Mouse (Mus musculus) liver, postnatal 0 days (tissue): Measurements from ENCODE around the gene Slc25a39. TPM values are rescaled to one million over a fixed set of nuclear protein-coding genes. Genes with fewer than 3 reads are reported as not detected.

Experiments
- ATAC-seq: fragments of 200-750 bp; cut with Nextera tagmentation; 2 replicates; pipeline ENCODE4 v1.8.0; 2017; ENCODE audit warnings: mild to moderate bottlenecking, moderate library complexity
- DNase-seq: peaks from one replicate; pipeline ENCODE4 v3.0.0-alpha.2; 2016
- H3K27ac ChIP-seq: fragments of 300-500 bp; sonication (generic); 2 replicates; pipeline ENCODE4 v1.5.1; 2014; ENCODE audit warnings: antibody characterized with exemption, moderate library complexity, mild to moderate bottlenecking, low read depth
- H3K27me3 ChIP-seq: fragments of 300-500 bp; sonication (generic); 2 replicates; pipeline ENCODE4 v1.6.1; 2014; ENCODE audit warnings: low read length, control low read depth, mixed read lengths; ENCODE audit not compliant: insufficient read depth
- H3K36me3 ChIP-seq: fragments of 300-500 bp; sonication (generic); replicated peaks from 2 replicates; pipeline ENCODE4 v1.6.1; 2014; ENCODE audit warnings: mild to moderate bottlenecking, control low read depth, low read length, moderate library complexity, mixed read lengths; ENCODE audit not compliant: insufficient read depth
- H3K4me1 ChIP-seq: fragments of 300-500 bp; sonication (generic); 2 replicates; pipeline ENCODE4 v1.6.1; 2014; ENCODE audit warnings: antibody characterized with exemption, mild to moderate bottlenecking, control low read depth; ENCODE audit not compliant: insufficient read depth
- H3K4me2 ChIP-seq: fragments of 300-500 bp; sonication (generic); 2 replicates; pipeline ENCODE4 v1.6.1; 2014; ENCODE audit warnings: low read depth, mild to moderate bottlenecking, low read length, moderate library complexity, mixed read lengths
- H3K4me3 ChIP-seq: fragments of 300-500 bp; sonication (generic); 2 replicates; pipeline ENCODE4 v1.5.1; 2014; ENCODE audit warnings: low read depth, low read length
- H3K9ac ChIP-seq: fragments of 300-500 bp; sonication (generic); replicated peaks from 2 replicates; pipeline ENCODE4 v1.6.1; 2014; ENCODE audit warnings: mild to moderate bottlenecking, moderate library complexity
- H3K9me3 ChIP-seq: fragments of 300-500 bp; sonication (generic); 2 replicates; pipeline ENCODE4 v1.6.1; 2016; ENCODE audit warnings: mild to moderate bottlenecking, control low read depth, low read length, mixed read lengths
- CTCF ChIP-seq: sonication (generic); IDR thresholded peaks from 2 replicates; pipeline ENCODE4 v1.5.1; 2016; ENCODE audit warnings: antibody characterized with exemption, low read depth
- EP300 ChIP-seq: IDR thresholded peaks from 2 replicates; pipeline ENCODE4 v1.6.1; 2016; ENCODE audit warnings: antibody characterized with exemption, low read depth, mild to moderate bottlenecking
- WGBS: fragments of 180-500 bp; shearing (Covaris S2); extraction: QIAGEN DNeasy Blood & Tissue Kit; methylation state at CpG from one replicate; pipeline ENCODE4 v1.1.7; 2014; ENCODE audit not compliant: insufficient replicate concordance; 5-methylcytosine and 5-hydroxymethylcytosine counted together
- polyA plus RNA-seq: library from polyadenylated mRNA; unstranded; fragments of >200 nt; fragmentation: Nextera tagmentation; extraction: Ambion mirVana; gene quantifications from 2 replicates; pipeline ENCODE4 v1.2.1, GENCODE M21; 2015

Gene Slc25a39
- polyA plus RNA-seq, 1 experiment from 2014 or later = 510 TPM

DNA sequence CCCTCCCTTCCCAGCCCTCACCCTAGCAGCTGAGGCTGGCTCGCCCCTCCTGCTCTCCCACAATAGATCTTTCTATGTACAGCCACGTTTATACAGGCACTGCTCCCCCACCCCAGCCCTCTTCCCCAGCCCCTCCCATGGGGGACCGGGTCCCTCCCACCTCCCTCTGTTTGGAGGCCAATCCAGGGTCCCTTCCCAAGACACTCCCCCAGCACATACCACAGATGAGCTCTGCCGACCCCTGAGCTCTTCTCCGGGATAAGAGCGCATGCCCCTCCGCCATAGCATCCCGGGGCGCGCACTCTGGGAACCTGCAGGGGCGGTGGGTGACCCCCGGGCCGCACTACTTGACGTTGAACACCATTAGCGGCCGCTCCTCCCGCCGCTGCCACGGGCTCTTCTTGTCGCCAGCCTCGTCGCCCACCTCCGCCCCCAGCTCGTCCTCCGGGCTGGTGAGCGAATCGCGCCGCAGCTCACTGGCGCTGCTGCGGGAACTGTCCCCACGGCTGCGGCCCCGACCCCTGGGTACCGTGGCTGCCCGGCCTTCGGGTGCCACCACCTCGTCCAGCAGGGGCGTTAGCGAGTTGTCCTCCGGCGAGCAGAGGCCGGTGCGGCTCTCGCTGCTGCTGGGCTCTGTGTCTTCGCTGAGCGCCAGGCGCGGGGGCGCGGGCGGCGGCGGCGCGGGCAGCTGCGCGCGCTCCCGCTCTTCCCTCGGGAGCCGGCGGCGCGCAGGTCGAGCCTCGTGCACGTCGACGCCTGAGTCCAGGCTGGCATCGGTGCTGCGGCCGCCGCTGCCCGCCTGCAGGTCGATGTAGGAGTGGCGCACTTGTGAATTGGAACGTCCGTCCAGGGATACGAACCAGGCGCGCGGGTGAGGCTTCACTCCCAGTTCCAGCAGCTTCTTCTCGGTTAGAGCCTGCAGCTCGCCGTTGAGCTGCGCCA is 29.6 kb upstream of the Slc25a39 start:
- peak overlapping the region; percentile 54 for H3K9ac ChIP-seq

DNA sequence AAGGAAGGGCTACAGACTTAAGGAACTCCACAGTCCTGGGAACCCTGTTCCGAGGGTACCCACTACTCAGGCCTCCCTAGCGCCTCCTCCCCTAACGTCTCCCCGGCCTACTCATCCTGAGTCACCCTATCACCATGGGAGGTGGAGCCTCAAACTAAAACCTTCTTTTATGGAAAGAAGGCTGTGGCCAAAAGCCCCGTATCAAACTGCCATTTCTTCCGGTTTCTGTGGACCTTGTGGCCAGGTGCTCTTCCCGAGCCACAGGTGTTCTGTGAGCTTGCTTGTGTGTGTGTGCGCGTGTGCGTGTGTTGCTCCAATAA is 28.7 kb upstream of the Slc25a39 start:
- H3K27ac ChIP-seq = no peak overlapping the region
- H3K9ac ChIP-seq = no peak overlapping the region
- DNase-seq (no peak), ATAC-seq (no peak)
- H3K4me2 ChIP-seq = no peak overlapping the region
- no peaks in the 10 kb centered on the region for H3K9me3 ChIP-seq
- no peak overlapping the region for H3K4me3 ChIP-seq
- 82% methylated on average over 10 of the region's 10 CpGs for WGBS
- peaks cover 21% of the 10 kb centered on the region for H3K27me3 ChIP-seq
- H3K4me1 ChIP-seq = peaks cover 14% of the 10 kb centered on the region
- peaks cover 18% of the 10 kb centered on the region for H3K36me3 ChIP-seq
- TF ChIP-seq EP300 = no peak
- no peak for TF ChIP-seq CTCF

More for the DNA sequence above, 29.6 kb upstream of the Slc25a39 start:
- Histone ChIP-seq H3K4me3 (peak overlapping the region; percentile 51), H3K4me2 (peak overlapping the region; percentile 93), H3K27me3 (peaks cover 21% of the 10 kb centered on the region), H3K27ac (no peak overlapping the region), H3K4me1 (peaks cover 12% of the 10 kb centered on the region), H3K36me3 (peaks cover 18% of the 10 kb centered on the region), H3K9me3 (no peaks in the 10 kb centered on the region)
- peak; percentile 48 for TF ChIP-seq CTCF
- no peak for TF ChIP-seq EP300
- peak; percentile 60 for ATAC-seq
- 32% methylated on average over 80 of the region's 87 CpGs for WGBS
- peak; percentile 70 for DNase-seq

DNA sequence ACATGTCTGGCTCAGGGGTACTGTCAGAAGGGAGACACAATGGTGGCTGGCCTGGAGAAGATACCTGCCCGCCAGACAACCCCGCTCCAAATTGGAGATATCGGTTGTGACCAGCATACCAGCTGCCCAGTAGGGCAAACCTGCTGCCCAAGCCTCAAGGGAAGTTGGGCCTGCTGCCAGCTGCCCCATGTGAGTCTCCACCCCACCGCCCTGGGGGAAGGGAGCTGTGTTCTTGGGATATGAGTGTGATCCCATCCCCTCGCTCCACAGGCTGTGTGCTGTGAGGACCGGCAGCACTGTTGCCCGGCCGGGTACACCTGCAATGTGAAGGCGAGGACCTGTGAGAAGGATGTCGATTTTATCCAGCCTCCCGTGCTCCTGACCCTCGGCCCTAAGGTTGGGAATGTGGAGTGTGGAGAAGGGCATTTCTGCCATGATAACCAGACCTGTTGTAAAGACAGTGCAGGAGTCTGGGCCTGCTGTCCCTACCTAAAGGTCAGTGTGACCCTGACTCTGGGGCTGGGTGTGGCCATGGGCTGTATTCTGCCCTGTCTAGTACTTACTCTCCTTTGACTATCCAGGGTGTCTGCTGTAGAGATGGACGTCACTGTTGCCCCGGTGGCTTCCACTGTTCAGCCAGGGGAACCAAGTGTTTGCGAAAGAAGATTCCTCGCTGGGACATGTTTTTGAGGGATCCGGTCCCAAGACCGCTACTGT is 28.2 kb upstream of the Slc25a39 start:
- WGBS = 87% methylated on average over 18 of the region's 18 CpGs
- DNase-seq (no peak), ATAC-seq (no peak)
- H3K36me3 ChIP-seq = peaks cover 18% of the 10 kb centered on the region
- no peak overlapping the region for H3K4me2 ChIP-seq
- no peak overlapping the region for H3K9ac ChIP-seq
- no peaks in the 10 kb centered on the region for H3K9me3 ChIP-seq
- H3K27me3 ChIP-seq = peaks cover 21% of the 10 kb centered on the region
- H3K27ac ChIP-seq = no peak overlapping the region
- peaks cover 18% of the 10 kb centered on the region for H3K4me1 ChIP-seq
- no peak overlapping the region for H3K4me3 ChIP-seq
- TF ChIP-seq EP300 (no peak), CTCF (no peak)

DNA sequence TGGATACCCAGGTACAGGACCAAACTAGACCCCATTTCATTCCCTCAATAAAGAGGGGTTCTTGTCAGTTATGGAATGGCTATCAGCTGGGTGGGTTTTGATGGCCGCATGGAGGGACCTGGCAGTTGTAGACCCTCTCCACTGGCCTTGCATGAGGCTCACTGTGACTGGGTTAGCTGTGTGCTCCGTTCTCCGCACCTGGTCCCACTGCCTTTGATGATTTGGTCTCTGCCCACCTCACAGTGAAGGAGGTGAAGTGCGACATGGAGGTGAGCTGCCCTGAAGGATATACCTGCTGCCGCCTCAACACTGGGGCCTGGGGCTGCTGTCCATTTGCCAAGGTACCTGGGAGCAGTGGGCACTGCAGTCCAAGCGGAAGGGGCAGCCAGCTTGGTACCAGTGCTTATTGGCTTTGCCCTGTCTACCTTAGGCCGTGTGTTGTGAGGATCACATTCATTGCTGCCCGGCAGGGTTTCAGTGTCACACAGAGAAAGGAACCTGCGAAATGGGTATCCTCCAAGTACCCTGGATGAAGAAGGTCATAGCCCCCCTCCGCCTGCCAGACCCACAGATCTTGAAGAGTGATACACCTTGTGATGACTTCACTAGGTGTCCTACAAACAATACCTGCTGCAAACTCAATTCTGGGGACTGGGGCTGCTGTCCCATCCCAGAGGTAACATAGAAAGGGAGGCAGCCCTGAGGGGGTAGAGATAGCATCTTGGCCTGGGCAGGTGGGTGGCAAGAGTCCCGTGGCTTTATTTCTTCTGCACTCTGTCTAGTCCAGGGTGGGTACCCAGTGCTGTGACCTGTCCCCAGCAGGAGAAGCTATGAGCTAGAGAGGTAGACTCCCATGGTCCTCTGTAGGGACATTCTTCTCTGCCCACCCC is 27.3 kb upstream of the Slc25a39 start:
- Histone ChIP-seq H3K9me3 (no peaks in the 10 kb centered on the region), H3K4me3 (no peak overlapping the region), H3K36me3 (peaks cover 18% of the 10 kb centered on the region), H3K27ac (no peak overlapping the region), H3K9ac (no peak overlapping the region), H3K27me3 (peaks cover 21% of the 10 kb centered on the region), H3K4me2 (no peak overlapping the region), H3K4me1 (peaks cover 18% of the 10 kb centered on the region)
- 82% methylated on average over 11 of the region's 11 CpGs for WGBS
- no peak for TF ChIP-seq EP300
- TF ChIP-seq CTCF = no peak
- ATAC-seq (no peak), DNase-seq (no peak)

DNA sequence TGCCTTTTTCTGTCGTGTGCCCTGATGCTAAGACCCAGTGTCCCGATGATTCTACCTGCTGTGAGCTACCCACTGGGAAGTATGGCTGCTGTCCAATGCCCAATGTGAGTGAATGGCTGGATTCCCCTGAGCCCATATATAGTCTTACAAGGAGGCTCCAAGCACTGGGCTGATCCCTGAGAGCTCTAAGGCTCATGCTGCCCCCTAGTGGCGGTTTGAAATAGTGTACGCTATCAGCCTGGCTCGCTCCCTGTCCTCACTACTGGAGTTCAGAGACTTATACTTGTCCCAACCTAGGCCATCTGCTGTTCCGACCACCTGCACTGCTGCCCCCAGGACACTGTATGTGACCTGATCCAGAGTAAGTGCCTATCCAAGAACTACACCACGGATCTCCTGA is 26.7 kb upstream of the Slc25a39 start:
- H3K4me2 ChIP-seq = no peak overlapping the region
- WGBS = 17% methylated on average over 7 of the region's 7 CpGs
- peak; percentile 89 for DNase-seq
- H3K4me3 ChIP-seq = no peak overlapping the region
- no peaks in the 10 kb centered on the region for H3K9me3 ChIP-seq
- H3K27ac ChIP-seq = no peak overlapping the region
- TF ChIP-seq EP300 = no peak
- TF ChIP-seq CTCF = peak; percentile 97
- peaks cover 18% of the 10 kb centered on the region for H3K36me3 ChIP-seq
- peaks cover 18% of the 10 kb centered on the region for H3K27me3 ChIP-seq
- H3K9ac ChIP-seq = no peak overlapping the region
- H3K4me1 ChIP-seq = peaks cover 25% of the 10 kb centered on the region
- no peak for ATAC-seq
